Mouse (Mus musculus) gastrocnemius, postnatal 14 days (tissue): ENCODE results near the gene Ctnnbip1. TPM values are rescaled to one million over a fixed set of nuclear protein-coding genes. Genes with fewer than 3 reads are reported as not detected.

Experiments
- DNase-seq: peaks from one replicate; pipeline ENCODE4 v3.0.0; 2021; ENCODE audit warnings: mixed read lengths
- intact Hi-C: fragments of 180-260 bp; cut with DNase I; formaldehyde crosslinking; loops from one replicate; pipeline ENCODE4 v1.15.1; 2025; ENCODE audit warnings: low total_unique reads
- total RNA-seq, 2 experiments: library from RNA; stranded (reverse); gene quantifications; 2 replicates each; pipeline ENCODE4 v1.2.3; 2021

The Ctnnbip1 gene
- total RNA-seq, 2 experiments from 2014 or later = 40.4 to 41.3 TPM

- intact Hi-C loops = no loop called here
- DNase-seq = no peak
Observed at GRCm38 (mm10) chr4:149515706-149516105, 2.3 kb upstream of the Ctnnbip1 start.

DNA sequence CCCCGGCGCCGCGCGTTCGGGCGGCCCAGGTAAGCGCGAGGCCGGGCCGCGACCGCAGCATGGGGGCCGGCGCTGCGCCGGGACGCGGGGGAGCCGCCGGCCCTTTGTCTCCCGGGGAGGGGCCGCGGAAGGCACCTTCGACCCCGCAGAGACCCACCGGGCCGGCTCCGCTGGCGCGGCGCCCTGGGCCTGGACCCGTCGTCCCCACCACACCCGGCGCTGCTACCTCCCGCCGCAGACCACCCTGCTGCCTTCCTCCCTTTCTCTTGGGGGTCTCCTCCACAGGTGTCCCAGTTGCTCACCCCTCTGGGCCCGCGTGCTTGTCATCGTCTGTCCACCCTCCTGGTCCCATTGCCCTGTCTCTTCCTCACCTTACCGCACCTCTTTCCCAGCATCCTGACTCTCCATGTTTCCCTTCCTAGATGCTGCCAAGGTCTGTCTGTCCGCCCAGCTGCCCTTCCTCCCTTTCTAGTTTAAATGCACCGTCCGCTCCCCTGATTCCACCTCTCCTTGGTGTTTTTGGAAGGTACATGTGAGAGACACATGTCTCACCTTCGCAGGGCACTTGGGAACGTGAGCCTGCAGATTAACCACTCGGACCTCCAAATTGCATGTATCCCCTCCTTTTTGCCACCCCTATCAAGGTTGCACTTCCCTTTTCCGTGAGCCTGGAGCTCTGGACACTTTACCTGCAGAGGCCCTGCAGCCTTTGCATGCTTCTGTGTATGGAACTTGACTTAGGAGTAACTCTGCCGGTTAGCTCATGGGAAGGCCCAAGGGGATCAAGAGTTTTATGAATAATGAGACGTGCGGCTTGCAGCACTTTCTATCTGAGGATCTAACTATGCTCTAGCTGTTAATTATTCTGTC, 550 bp downstream of the Ctnnbip1 start:
- no peak for DNase-seq
- intact Hi-C loops = no loop called here

DNA sequence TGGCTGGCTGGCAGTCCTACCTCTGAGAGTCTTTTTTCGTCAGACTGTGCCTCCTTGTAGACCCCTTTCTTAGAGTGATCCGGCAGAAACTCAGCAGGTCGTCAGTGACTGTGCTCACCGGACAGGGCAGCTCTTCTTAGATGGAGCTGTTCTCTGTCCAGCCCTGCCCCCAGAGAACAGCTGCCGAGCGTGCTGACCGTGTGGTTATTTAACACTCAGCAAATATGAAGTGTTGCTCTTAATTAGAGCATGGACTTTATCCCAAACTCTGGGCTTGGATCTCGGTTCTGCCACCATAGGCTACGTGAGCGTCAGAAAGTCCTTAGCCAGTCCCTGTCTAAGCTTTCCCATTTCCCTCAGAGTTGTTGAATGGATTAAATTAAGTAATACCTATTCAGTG, 3.2 kb downstream of the Ctnnbip1 start:
- DNase-seq = no peak
- intact Hi-C loops = no loop called here

DNA sequence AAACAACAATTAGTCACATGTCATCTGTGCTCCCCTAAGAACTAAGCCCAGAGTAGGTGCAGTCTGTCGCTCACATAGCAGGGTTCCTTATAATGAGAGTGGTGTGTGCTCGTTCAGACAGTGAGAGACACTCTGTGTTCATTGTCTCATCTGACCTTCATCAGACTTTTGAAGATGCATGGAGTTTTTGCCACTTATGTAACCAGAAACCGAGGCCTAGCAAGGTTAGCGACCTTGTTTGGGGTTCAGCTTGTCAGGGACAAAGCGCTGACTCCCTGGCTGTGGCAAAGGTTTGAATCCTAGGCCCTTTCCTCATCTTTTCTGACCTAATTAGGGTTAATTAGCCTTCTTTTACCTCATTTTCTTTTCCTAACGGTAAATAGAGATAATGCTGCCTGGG, 5.9 kb downstream of the Ctnnbip1 start:
- intact Hi-C loops = no loop called here
- no peak for DNase-seq

GRCm38 (mm10) chr4:149525170-149525569, 7.1 kb downstream of the Ctnnbip1 start:
- intact Hi-C loops = no loop called here
- DNase-seq = no peak

DNA sequence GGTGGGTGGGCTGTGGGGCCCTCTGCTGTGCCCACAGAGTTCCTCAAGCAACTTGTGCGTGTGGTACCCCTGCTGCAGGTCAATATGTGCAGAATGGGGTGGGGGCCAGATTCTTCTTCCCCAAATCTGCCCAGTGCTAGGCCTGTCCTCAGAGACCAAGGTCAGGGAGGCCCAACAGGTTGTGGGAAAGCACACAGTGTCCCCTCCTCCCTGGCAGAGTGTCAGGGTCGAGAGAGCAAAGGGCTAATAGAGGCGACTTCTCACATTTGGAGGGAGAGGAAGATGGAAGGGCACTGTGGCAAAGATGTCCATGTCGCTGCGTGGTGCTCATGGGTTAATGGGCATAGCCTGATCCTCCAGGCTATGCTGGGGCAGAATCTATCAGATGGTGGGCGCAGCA, 7.8 kb downstream of the Ctnnbip1 start:
- no peak for DNase-seq
- intact Hi-C loops = no loop called here

- peak; percentile 47 for DNase-seq
- intact Hi-C loops = no loop called here
Observed at GRCm38 (mm10) chr4:149526330-149526729, 8.3 kb downstream of the Ctnnbip1 start.

DNA sequence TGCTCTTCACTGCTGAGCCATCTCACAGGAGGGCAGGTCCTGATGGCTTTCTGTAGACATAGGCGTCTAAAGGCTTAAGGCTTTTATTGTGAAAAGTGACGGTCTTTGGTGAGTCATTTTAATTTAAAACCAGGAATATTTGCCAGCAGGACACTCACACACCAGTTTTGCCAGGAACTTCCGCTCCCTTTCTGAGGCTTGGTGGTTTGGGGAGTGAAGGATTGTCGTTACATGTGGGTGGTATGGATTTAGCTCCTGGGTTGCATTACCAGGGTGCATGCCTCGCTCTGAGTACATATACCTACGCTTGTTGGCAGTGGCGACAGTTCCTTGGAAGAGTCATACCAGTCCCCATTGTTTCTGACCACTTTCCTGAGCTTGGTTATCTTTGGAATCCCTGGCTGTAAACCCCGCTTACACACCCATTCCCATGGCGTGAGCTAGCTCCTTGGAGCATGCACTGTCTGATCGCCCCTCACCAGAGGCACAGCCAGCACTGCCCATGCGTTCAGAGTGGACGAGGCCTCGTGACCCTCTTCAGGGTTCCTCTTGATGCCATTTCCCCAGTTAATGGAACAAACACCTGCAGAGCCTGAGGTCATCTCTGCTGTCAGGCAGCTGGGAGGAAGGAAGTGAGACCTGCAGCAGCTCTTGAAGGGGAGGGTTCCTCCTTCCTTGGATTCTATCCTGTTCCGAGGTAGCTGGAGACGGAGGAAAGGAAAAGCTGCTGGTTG, 9.8 kb downstream of the Ctnnbip1 start:
- intact Hi-C loops = no loop called here
- no peak for DNase-seq

- intact Hi-C loops = no loop called here
- no peak for DNase-seq
Observed at GRCm38 (mm10) chr4:149529691-149530090, 11.7 kb downstream of the Ctnnbip1 start.

DNA sequence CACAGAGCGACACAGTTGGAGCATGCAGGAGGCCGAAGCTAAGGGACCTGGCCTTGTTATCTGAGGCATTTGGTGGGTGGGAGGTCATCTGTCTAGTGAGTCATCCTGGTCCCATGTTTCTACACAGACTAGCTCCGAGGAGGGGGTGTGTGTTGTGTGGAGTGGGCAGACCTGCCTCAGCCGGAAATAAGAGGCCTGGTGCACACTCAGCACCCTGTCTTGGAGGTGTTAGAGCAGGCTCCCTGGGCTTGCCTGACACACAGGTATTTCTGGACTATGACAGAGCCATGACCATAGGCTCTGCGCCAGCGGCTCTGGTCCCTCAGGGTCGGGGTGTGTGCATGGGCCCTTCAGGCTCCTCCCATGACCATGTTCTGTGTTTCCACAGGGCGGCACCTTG, 21.4 kb downstream of the Ctnnbip1 start:
- no peak for DNase-seq
- intact Hi-C loops = no loop called here

- no peak for DNase-seq
- intact Hi-C loops = loop anchor here (5.0 to 10.0 kb wide), 2 partner anchors 40 to 167 kb away; no protein-coding TSS in a partner anchor
Observed at GRCm38 (mm10) chr4:149541935-149542334, 23.9 kb downstream of the Ctnnbip1 start.

GRCm38 (mm10) chr4:149542431-149542830, 24.4 kb downstream of the Ctnnbip1 start:
- DNase-seq = no peak
- intact Hi-C loops = loop anchor here (5.0 to 10.0 kb wide), 2 partner anchors 40 to 168 kb away; no protein-coding TSS in a partner anchor

GRCm38 (mm10) chr4:149542927-149543553, 25.0 kb downstream of the Ctnnbip1 start:
- intact Hi-C loops = loop anchor here (5.0 to 10.0 kb wide), 2 partner anchors 41 to 168 kb away; no protein-coding TSS in a partner anchor
- DNase-seq = peak; percentile 83

- intact Hi-C loops = loop anchor here (5.0 to 10.0 kb wide), 2 partner anchors 43 to 170 kb away; no protein-coding TSS in a partner anchor
- peak; percentile 65 for DNase-seq
Observed at GRCm38 (mm10) chr4:149544892-149545291, 26.9 kb downstream of the Ctnnbip1 start.

DNA sequence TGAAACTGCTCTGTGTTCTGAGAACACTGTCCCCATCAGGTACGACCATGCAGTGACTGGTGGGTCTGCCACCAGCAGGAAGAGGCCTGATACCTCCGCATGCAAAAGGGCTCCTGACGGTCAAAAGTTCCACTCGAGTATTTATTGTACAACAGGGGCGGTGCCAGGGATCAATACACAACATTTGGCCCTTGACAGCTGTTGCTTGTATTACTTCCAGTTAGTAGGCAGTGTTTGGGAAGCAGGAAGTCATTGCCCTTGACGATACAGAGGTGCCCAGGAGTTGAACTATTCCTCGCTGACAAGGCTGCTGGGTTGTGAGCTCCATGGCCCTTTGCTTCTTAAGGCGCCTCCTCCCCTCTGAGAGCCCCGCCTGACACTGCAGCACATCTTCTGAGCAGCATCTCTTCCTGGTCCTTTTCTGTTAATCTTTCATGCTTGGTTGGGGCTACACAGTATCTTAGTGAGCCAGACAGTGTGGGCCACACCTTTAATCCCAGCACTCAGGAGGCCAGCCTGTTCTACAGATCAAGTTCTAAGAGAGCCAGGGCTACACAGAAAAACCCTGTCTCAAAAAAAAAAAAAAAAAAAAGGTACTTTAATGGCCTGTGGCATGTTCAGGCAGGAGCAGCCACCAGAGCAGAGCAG, 28.9 kb downstream of the Ctnnbip1 start:
- no peak for DNase-seq
- intact Hi-C loops = loop anchor here (10.0 kb wide), 1 partner anchor 172 kb away; no protein-coding TSS in a partner anchor

DNA sequence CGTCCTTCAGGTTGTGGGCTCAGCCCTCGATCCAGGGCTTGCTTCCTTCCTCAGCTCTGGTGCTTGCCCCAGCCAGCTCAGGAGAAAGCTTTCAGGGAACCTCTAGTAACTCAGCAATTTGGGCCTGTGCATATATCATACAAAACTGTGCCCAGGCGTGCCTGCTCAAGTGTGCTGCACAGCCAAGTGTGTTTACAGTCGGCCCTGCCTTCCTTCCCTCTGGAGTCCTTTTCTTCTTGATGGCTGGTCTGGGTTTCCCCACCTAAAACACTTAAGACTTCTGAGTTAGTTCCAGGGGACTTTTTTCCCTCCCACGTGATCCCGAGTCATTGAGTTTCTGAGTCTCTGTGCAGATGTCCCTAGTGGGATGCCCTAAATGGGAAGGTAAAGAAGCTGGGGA, 29.5 kb downstream of the Ctnnbip1 start:
- intact Hi-C loops = loop anchor here (10.0 kb wide), 1 partner anchor 173 kb away; no protein-coding TSS in a partner anchor
- DNase-seq = no peak

DNA sequence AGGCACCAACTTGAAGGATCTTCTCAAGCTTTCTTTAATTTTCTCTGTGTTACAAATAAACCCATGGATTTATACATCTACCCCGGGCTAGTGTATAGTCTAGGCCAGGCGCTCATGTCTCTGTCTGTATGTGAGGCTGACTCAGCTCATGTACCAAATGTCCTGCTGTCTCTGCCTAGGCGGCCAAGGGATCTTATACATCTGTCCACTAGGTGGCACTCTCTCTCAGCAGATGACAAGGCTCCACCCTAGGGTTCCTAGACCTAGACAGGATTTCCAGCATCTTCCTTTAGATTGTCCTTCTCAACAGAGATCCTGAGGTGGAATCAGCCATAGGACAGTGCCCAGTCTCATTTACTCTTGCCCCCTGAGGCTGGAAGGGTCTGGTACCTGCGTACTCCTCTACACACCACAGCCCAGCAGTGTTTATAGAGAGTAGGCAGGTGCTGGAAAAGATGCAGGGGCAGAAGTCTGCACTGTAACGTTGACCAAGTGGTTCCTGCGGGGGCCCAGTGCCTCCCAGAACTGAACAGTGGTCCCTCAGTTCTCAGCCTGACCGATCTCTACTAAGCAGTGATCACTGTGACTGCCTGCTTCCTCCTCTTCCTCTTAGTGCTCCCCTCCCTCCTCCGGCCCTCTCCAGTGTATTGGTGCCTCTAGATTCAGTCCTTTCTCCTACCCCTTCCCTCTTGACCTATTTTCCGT, 31.3 kb downstream of the Ctnnbip1 start:
- peak; percentile 70 for DNase-seq
- intact Hi-C loops = loop anchor here (2.0 to 10.0 kb wide), 2 partner anchors 59 to 175 kb away; no protein-coding TSS in a partner anchor

GRCm38 (mm10) chr4:149550866-149551265, 32.8 kb downstream of the Ctnnbip1 start:
- intact Hi-C loops = loop anchor here (5.0 to 10.0 kb wide), 2 partner anchors 36 to 174 kb away; partner anchors contain the start of gene Clstn1
- no peak for DNase-seq
